Mouse (Mus musculus) heart, postnatal 10 days (tissue): ENCODE data around the gene Idua. TPM values are rescaled to one million over a fixed set of nuclear protein-coding genes. Genes with fewer than 3 reads are reported as not detected.
"Not testable (repeated sequence)": the region's sequence is repeated elsewhere in the genome, so short reads cannot be mapped to it uniquely, and the experiment has no call there.

Source experiments
- DNase-seq, 2 experiments: peaks; one replicate each; pipeline ENCODE4 v3.0.0; 2021
- intact Hi-C: fragments of 180-260 bp; cut with DNase I; formaldehyde crosslinking; loops from one replicate; pipeline ENCODE4 v1.15.1; 2025
- total RNA-seq, 2 experiments: library from RNA; stranded (reverse); gene quantifications; 2 replicates each; pipeline ENCODE4 v1.2.3; 2021

The Idua gene
- total RNA-seq: 10 to 100 TPM; 13.2 to 14.6 TPM

DNA sequence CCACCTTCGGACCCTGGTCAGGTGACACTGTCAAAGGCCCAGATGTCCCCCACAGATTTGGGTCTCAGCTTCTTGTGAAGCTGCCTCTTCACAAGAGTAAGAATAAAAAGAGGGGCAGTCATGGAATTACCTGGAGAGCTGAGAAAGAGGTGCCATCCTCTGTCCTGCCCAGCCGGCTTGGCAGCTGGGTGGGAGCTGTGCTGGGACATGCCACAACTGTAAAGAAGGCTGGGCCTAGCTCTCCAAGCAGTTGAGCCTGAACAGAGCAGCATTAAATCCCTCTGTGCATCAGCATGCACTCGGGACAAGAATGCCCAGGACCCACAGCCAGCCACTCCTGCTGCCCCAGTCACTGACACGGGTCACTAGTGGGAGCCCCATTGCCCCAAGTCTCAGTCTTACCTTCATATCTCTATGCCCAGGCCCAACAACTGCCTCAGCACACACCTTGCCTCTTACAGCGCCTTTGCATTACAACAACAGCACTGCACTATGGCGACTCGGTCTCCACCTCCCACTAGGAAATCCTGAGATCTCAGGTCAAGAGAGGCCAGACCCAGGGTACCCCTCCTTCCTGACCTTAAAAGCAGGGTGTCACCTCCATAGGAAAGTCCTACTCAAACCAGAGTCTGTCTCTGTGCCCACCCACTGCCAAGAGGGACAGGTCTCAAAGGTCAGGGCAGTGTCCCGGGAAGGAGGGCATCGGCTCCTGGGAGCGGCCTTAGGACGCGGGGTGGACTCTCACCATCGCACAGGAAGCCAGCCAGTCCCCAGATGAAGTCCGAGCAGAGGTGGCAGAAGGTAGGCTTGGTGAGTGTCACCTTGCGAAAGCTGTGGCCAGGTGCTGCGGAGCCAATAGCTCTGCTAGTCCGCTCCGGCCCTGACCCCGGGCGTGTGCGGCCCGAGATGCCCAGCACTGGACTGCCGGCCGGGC lies at the start of gene Idua:
TSS of gene Idua (plus strand) at position 634 of the 934 bp plus-strand sequence.
- no peak for DNase-seq

GRCm38 (mm10) chr5:108610426-108610825 lies 49.7 kb upstream of the Idua start:
- no peak for DNase-seq

More for the DNA sequence above, at the start of gene Idua:
- intact Hi-C loops: loop anchor here (10.0 kb wide), 1 partner anchor 525 kb away; the partner anchor contains the start of genes Ccdc18 and Tmed5

GRCm38 (mm10) chr5:108621870-108622269 lies 38.3 kb upstream of the Idua start:
- intact Hi-C loops: no loop called here
- DNase-seq: peak; percentile 33 to 40

More at GRCm38 (mm10) chr5:108610426-108610825, 49.7 kb upstream of the Idua start:
- intact Hi-C loops: no loop called here

DNA sequence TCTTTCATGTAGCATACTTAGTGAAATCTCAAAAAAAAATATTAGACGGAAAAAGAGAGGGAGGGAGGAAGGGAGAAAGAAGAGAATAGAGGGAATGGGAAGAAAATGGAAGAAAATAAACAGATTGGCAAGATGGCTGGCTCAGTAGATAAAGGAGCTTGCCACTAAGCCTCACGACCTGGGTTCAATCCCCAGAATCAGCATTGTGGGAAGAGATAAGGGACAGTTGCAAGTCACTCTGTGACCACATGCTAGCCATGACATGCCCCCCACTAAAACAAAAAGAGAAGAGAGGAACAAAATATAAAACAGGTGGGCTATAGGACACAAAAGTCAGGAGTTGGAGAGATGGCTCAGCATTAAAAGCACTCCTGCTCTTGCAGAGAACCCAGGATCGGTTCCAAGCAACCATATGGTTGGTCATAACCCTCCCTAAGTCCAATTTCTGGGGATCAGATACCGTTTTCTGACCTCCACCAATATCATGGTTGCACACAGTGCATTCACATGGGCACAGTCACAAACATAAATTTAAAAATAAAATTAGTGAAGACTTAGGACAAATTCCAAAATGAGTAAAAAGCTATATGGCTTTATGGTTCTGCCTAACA lies 34.0 kb upstream of the Idua start:
- no peak for DNase-seq
- intact Hi-C loops: no loop called here

GRCm38 (mm10) chr5:108628891-108629633 lies 31.1 kb upstream of the Idua start:
- DNase-seq: no peak
- intact Hi-C loops: no loop called here

DNA sequence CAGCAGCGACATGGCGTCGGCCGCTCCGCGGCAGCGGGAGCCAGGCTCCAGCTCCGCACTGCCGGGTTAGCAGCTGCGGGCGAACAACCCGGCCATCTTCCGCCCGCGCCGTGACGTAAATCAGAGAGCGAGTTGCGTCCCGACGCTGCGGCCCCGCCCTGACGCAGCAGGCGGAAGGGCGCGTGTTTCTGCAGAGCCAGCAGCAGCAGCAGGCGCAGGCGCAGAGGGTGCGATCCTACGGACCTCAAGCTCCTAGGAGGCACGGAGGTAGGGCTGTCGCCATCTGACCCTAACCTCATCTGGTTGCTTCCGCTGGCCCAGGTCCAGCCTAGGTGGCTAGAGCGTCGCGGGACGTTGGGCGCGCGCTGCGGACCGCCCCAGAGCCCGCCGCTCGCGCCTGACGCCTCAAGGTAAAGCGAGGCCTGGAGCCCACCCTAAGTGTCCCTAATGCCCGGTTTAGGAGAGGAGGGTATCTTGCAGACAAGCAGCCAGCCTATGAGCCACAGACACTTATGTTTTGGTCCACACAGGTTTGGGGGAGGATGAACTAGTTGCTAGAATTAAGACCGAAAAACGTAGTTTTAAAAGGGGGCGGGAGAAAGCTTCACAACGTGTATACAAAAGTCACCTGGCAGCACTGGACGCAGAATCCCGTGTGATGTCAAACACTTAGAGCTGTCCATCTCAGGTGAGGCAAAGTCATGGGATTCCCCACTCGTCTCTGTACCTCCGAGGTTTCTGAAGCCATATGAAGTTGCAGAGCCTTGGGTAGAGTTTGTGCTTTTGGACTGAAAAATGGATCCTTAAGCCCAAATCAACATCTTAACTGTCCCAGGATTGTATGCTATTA lies 30.3 kb upstream of the Idua start, which contains the start of the genes Gak and Tmem175:
TSS of gene Gak (minus strand) at position 122 of the 850 bp plus-strand sequence.
TSS of gene Tmem175 (plus strand) at position 137 of the 850 bp plus-strand sequence.
- peak; percentile 94 to 95 for DNase-seq
- intact Hi-C loops: no loop called here

- no peak for DNase-seq
- intact Hi-C loops: no loop called here
These were observed 26.5 kb upstream of the Idua start for GRCm38 (mm10) chr5:108633676-108634075.

GRCm38 (mm10) chr5:108634088-108634487 lies 26.0 kb upstream of the Idua start:
- intact Hi-C loops, DNase-seq: not testable (repeated sequence)

DNA sequence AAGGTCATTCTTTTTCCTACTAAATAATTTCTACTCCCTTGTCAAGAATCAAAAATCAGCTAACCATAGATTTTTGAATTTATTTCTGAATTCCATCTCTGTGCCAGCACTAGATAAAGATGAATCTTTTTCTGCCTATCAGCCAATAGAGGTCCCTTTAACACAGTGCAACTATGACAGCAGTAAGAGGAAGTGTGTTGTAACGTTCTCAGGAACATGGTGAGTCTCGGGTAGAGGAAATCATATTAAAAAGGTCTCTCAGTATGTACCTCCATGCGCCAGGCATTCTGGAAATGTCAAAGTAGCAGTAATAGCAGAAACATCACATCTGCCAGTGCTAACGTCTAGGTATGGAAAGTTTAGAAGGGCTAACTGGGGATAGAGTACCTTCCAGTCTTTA lies 24.0 kb upstream of the Idua start:
- no peak for DNase-seq
- intact Hi-C loops: no loop called here

DNA sequence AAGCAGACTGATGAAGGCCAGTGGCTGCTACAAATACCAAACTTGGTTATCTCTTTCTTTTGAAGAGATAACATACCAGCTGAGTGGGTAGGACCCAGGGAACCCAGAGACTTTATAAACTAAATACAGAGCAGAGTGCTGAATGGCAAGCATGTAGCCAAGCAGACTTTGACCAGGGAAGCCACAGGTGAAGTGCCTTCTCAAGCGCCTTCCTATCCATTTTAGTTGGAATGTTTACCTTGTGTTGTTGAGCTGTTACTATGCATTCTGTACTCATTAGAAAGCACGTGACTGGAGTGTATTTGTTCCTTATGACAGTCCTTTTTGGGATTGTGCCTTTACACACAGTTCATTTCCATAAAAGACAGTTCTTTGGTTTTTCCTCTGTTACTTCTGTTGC lies 16.5 kb upstream of the Idua start:
- no peak for DNase-seq
- intact Hi-C loops: no loop called here

DNA sequence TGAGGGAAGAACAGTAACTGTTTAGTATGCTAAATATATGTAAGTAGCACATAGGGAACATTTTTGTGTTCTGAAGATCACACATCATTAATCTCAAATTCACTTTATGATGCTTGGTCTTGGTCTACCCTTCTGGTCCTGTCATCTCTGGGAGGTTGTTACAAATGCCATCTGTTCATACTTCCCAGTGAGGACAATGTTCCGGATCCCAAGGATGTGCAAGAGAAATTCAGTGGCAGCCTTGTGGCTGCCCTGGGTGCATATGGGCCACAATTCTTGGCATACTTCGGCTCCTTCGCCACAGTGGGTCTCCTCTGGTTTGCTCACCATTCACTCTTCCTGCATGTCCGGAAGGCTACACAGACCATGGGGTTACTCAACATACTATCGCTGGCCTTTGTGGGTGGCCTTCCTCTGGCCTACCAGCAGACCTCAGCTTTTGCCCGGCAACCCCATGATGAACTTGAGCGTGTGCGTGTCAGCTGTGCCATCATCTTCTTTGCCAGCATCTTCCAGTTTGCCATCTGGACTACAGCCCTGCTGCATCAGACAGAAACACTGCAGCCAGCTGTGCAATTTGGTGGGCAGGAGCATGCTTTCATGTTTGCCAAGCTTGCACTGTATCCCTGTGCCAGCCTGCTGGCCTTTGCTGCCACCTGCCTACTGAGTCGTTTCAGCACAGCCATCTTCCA lies 14.3 kb upstream of the Idua start:
- intact Hi-C loops: no loop called here
- peak in 1 of 2 experiments; percentile 34 for DNase-seq

- peak in 1 of 2 experiments; percentile 15 for DNase-seq
- intact Hi-C loops: no loop called here
These were observed 13.8 kb upstream of the Idua start for GRCm38 (mm10) chr5:108646343-108646660.

DNA sequence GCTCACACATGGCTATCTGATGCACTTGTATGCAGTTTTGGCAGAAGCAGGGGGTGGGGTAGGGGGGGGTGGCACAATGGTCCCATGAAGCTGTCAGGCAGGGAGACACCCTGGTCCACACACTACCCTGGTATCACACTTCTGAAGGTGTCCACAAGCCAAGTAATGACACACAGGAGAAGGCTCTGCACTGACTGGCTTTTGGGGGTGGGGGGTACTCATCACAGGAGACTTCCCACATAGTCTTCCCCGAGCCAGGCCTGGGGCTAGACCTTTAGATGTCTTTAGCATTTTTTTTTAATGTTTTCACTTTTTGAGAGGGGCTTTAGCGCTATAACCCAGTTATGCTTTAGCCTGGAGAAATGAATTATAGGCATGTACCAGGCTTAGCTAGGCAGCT lies 12.8 kb upstream of the Idua start:
- intact Hi-C loops: no loop called here

GRCm38 (mm10) chr5:108647820-108648465 lies 12.2 kb upstream of the Idua start:
- DNase-seq: no peak
- intact Hi-C loops: no loop called here

More for the DNA sequence above, 12.8 kb upstream of the Idua start:
- no peak for DNase-seq

GRCm38 (mm10) chr5:108648937-108649576 lies 11.1 kb upstream of the Idua start:
- no peak for DNase-seq
- intact Hi-C loops: no loop called here

- intact Hi-C loops: no loop called here
- DNase-seq: no peak
These were observed 9.8 kb upstream of the Idua start for GRCm38 (mm10) chr5:108650341-108650740.

DNA sequence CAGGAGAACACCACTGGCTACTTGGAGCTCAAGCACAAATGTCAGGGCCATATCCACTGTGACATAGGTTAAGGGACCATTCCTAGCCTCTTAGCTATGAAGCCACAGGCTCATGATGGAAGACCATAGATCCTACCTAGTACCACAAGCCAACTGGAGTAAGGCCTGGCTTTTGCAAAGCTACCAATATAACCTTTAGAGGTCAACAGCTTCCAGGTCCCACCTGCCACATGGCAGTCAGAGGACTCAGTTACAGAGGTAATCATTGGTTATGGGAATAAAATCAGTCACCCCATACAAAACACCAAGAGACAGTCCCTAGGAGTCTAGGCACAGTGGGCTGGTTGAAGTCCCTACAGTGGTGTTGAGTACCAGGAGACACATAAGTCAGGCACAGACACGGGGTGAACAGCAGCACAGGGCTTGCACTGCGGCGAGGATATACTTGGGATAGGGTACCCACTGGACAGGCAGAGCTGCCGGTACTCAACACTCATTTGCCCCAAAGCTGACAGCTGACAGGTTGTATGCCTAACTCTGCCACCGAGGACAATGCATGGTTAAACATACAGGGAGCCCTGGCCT lies 8.9 kb upstream of the Idua start:
- DNase-seq: no peak
- intact Hi-C loops: no loop called here

DNA sequence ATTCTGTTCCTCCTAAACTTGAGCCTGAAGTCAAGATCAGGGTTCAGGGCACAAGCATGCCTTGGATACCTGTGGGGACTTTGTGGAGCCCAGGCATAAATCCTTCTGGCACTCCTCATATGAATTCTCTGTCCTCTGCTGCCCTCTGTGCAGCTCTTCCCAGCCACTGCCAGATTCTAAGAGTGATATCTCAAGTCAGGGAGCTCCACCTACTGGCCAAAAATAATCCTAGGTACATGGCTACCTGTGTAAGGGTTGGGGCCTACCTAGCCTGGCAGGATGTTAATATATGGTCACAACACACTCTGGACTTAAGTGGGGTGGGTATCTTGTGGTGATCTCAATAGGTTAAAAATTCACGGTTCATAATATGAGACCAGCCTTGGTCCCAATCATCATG lies 8.3 kb upstream of the Idua start:
- intact Hi-C loops: loop anchor here (2.0 kb wide), 1 partner anchor 225 kb away; no protein-coding TSS in a partner anchor
- peak; percentile 59 to 64 for DNase-seq
